Mouse (Mus musculus): ENCODE measurements around the gene Ccdc34. TPM values are rescaled to one million over a fixed set of nuclear protein-coding genes. Genes with fewer than 3 reads are reported as not detected.

Gene Ccdc34
- polyA plus RNA-seq, 1 experiment from 2014 or later = 36.8 TPM

DNA sequence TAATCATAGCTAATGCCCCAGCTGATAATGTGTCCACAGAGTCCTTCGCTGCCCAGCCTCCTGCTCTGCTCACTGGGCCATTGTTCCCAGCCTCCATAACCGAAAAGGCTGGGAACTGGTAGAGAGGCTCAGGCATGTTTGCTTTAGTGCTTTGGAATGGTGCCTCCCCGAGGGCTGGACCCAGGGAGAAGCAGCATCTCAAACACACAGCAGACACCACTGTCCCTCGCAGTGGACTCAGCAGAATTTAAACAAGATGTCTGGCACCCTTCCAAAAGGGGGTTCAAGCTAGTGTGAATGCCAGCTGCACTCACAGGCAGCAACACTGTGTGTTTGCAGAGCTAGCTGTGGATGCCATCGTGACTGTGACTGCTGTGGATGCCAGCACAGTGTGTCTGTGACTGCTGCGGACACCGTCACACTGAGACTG is 156.2 kb downstream of the Ccdc34 start:
- WGBS = 23% methylated on average over 7 of the region's 7 CpGs
- no peaks in the 10 kb centered on the region for H3K27me3 ChIP-seq
- no peak overlapping the region for H3K4me2 ChIP-seq (replicated peaks)
- H3K9me3 ChIP-seq = no peaks in the 10 kb centered on the region
- H3K4me1 ChIP-seq = peaks cover 15% of the 10 kb centered on the region
- no peak overlapping the region for H3K9ac ChIP-seq (replicated peaks)
- peak overlapping the region; percentile 20; the same call in 1 of the 2 replicates for H3K27ac ChIP-seq (replicated peaks)
- ATAC-seq (replicated peaks) = peak; percentile 80
- H3K4me3 ChIP-seq = no peak overlapping the region
- no peaks in the 10 kb centered on the region for H3K36me3 ChIP-seq

DNA sequence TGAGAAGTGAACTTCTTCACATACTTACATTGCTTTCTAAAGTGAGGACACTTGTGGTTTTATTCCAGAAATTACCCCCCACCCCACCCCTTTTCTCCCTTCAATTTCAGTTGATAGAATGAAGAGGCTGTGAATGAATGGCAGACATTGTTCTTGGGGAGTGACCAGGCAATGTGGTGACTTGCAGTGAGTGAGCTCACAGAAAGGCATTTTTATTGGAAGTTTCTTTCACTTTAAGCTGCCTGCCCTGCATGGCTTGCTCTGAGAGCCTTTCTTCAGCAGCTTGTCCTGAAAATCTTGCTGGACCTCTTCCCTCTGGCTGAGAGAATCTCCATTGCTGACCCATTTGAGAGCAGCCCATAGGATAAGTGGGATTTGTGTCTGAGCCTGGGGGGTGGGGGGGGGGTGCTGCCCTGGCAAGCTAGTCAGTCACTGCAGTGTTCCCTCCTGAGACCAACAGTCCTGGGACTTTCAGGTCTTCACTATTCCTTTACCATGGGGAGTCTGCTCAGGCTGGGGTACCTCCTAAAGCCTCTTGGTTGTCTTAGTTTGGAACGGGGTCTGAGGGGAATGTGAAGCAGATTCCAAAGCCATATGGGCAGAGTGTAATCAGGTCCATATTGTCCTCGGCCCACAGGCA is 159.3 kb downstream of the Ccdc34 start:
- no peak overlapping the region for H3K27ac ChIP-seq (replicated peaks)

DNA sequence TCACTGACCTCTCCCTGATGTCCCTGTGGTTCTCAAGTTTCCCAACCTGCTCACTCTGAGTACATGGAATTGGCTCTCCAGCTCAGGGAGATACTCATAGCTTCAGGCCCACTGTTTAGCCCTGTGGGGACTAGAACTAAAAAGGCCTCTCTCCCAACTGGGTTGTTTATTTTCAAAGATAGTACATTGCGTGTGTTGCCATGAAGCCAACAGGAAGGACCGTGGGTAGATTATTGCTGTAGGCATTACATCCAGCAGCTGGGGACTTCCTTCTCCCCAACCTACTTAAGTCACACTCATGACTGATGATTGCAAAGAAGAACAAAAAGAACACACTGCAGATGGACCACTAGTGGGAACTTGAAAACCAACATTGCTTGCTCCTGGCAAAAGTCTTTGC is 159.8 kb downstream of the Ccdc34 start:
- H3K36me3 ChIP-seq = no peaks in the 10 kb centered on the region
- 82% methylated on average over 2 of the region's 2 CpGs for WGBS
- H3K9me3 ChIP-seq = no peaks in the 10 kb centered on the region
- H3K27ac ChIP-seq (replicated peaks) = no peak overlapping the region
- no peak overlapping the region for H3K9ac ChIP-seq (replicated peaks)
- no peak overlapping the region for H3K4me3 ChIP-seq
- no peak overlapping the region for H3K4me2 ChIP-seq (replicated peaks)
- H3K27me3 ChIP-seq = no peaks in the 10 kb centered on the region
- peaks cover 26% of the 10 kb centered on the region for H3K4me1 ChIP-seq
- ATAC-seq (replicated peaks) = no peak

More for the DNA sequence above, 159.3 kb downstream of the Ccdc34 start:
- Histone ChIP-seq H3K4me1 (peaks cover 21% of the 10 kb centered on the region), H3K4me3 (no peak overlapping the region), H3K36me3 (no peaks in the 10 kb centered on the region), H3K27me3 (no peaks in the 10 kb centered on the region), H3K9ac (replicated peaks) (no peak overlapping the region), H3K4me2 (replicated peaks) (no peak overlapping the region), H3K9me3 (no peaks in the 10 kb centered on the region)
- 56% methylated on average over 2 of the region's 2 CpGs for WGBS
- no peak for ATAC-seq (replicated peaks)

DNA sequence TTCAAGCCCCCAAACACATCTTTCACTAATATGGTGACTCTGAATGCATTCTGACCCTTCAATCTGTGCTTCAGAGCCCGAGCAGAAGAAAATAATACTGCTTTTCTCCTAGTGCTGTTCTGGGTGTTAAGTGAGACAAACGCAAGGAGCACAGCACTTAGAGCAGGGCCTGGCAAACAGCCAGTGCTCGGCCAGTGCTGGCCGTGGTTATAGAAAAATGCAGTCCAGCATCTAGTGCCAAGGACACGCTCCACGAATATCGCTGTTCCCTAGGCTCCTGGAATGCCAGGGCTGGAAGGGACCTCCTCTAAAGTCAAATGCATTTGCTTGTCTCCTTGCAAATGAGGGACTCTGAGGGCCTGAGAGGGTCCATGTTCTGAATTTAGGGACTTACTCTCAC is 160.3 kb downstream of the Ccdc34 start:
- Histone ChIP-seq H3K9me3 (no peaks in the 10 kb centered on the region), H3K4me3 (no peak overlapping the region), H3K36me3 (no peaks in the 10 kb centered on the region), H3K4me2 (replicated peaks) (no peak overlapping the region), H3K27ac (replicated peaks) (no peak overlapping the region), H3K4me1 (peaks cover 30% of the 10 kb centered on the region), H3K27me3 (no peaks in the 10 kb centered on the region), H3K9ac (replicated peaks) (no peak overlapping the region)
- ATAC-seq (replicated peaks) = no peak; the same call in 1 of the 2 replicates
- 22% methylated on average over 7 of the region's 7 CpGs for WGBS

DNA sequence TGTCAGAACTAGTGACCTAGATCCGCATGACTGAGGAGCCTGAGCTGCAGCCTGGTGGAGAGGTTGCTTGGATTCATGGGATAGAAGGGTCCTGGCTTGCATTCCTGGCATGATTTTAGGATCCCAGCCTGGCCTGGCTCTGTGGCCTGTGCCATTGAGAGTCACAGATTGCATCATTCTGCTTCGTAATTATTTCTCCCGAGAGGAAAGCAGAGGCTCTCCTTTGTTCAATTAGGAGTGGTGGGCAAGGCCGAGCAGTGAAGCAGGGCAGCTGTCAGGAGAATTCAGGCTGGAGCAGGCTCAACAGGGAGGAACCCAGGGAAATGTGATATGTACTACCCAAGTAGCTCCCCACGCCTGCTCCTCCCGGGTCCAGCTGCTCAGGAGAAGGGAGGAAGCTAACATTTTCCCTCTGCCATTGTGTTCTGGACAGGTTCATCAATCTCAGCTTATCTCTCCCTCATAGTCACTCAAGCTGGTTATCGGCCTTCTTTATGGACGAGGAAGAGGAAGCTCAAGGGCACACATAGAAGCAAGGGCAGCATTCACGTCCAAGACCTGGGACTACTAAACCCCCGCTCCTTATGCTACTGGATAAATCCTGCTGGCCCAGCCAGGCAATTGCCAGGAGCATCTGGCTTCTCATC is 162.2 kb downstream of the Ccdc34 start:
- no peak overlapping the region for H3K9ac ChIP-seq (replicated peaks)
- H3K27ac ChIP-seq (replicated peaks) = 0 out of 2 replicates have a peak overlapping the region, but pooled peaks have one; percentile 0
- peak; percentile 59 for ATAC-seq (replicated peaks)
- H3K4me3 ChIP-seq = no peak overlapping the region
- WGBS = 37% methylated on average over 10 of the region's 10 CpGs
- H3K4me2 ChIP-seq (replicated peaks) = no peak overlapping the region
- H3K27me3 ChIP-seq = no peaks in the 10 kb centered on the region
- H3K4me1 ChIP-seq = peaks cover 23% of the 10 kb centered on the region
- no peaks in the 10 kb centered on the region for H3K9me3 ChIP-seq
- no peaks in the 10 kb centered on the region for H3K36me3 ChIP-seq

DNA sequence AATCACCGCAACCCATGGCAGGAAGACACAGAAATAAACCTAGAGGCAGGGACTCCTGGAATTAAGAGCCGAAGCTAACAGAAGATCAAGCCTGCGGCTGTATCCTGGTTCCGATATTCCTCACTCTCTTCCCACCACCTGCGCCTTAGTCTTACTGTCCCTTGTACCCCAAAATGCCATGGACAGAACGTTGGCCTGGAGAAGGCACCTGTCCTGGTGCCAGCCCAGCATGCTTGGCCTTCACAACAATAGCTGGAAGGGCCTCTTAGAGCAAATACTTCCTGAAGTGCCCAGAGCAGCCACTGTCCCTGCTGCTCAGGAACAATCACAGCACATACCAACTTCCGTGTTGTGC is 162.7 kb downstream of the Ccdc34 start:
- Histone ChIP-seq H3K9ac (replicated peaks) (no peak overlapping the region), H3K4me2 (replicated peaks) (no peak overlapping the region), H3K27ac (replicated peaks) (0 out of 2 replicates have a peak overlapping the region, but pooled peaks have one; percentile 0), H3K4me3 (no peak overlapping the region), H3K9me3 (no peaks in the 10 kb centered on the region), H3K4me1 (peaks cover 23% of the 10 kb centered on the region), H3K36me3 (no peaks in the 10 kb centered on the region), H3K27me3 (no peaks in the 10 kb centered on the region)
- 84% methylated on average over 7 of the region's 7 CpGs for WGBS
- 0 out of 2 replicates have a peak, but pooled peaks have one; percentile 2 for ATAC-seq (replicated peaks)

DNA sequence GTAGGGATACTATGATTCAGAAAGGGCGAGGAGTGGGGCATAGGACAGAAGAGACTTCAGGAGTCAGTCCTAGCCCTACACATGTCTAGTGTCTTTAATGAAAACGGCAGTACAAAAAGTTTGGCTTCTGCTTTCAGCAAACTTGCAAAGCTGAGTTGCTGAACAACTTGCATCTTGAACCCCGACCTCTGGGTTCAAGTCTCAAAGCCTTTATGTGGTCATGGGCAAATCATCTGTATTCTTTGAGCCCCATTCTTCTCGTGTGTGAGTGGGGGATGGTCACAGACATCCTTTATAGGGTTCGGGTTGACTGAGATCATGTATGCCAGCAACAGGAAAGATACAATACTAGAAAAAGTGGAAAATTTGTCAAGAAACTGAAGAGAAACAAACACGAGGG is 164.0 kb downstream of the Ccdc34 start:
- Histone ChIP-seq H3K27me3 (no peaks in the 10 kb centered on the region), H3K27ac (replicated peaks) (no peak overlapping the region), H3K4me3 (no peak overlapping the region), H3K4me2 (replicated peaks) (no peak overlapping the region), H3K9ac (replicated peaks) (no peak overlapping the region), H3K9me3 (no peaks in the 10 kb centered on the region), H3K4me1 (peaks cover 23% of the 10 kb centered on the region), H3K36me3 (no peaks in the 10 kb centered on the region)
- no peak for ATAC-seq (replicated peaks)
- WGBS = 73% methylated on average over 6 of the region's 6 CpGs

DNA sequence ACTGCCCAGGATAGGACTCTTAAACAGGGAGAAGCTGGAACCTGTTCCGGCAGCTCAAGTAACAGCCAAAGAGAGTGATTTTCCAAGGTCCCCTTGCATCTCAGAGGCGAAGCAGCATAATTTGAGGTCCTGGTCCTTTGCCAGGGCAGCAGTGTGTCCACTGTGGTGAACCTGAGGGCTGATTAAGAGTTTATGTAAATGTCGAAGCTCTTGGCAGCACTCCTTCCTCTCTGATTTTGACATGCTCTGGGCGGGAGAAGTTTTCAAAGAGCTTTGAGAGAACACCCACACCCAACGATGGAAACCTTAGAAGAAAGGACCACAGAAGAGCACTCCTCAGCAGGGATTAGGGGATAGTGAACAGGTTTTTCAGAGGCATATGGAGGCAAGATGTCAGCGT is 164.6 kb downstream of the Ccdc34 start:
- H3K27me3 ChIP-seq = no peaks in the 10 kb centered on the region
- H3K27ac ChIP-seq (replicated peaks) = no peak overlapping the region
- H3K4me3 ChIP-seq = no peak overlapping the region
- H3K9me3 ChIP-seq = no peaks in the 10 kb centered on the region
- H3K9ac ChIP-seq (replicated peaks) = no peak overlapping the region
- H3K4me1 ChIP-seq = peaks cover 23% of the 10 kb centered on the region
- H3K36me3 ChIP-seq = no peaks in the 10 kb centered on the region
- no peak overlapping the region for H3K4me2 ChIP-seq (replicated peaks)
- 34% methylated on average over 6 of the region's 6 CpGs for WGBS
- ATAC-seq (replicated peaks) = peak; percentile 39

DNA sequence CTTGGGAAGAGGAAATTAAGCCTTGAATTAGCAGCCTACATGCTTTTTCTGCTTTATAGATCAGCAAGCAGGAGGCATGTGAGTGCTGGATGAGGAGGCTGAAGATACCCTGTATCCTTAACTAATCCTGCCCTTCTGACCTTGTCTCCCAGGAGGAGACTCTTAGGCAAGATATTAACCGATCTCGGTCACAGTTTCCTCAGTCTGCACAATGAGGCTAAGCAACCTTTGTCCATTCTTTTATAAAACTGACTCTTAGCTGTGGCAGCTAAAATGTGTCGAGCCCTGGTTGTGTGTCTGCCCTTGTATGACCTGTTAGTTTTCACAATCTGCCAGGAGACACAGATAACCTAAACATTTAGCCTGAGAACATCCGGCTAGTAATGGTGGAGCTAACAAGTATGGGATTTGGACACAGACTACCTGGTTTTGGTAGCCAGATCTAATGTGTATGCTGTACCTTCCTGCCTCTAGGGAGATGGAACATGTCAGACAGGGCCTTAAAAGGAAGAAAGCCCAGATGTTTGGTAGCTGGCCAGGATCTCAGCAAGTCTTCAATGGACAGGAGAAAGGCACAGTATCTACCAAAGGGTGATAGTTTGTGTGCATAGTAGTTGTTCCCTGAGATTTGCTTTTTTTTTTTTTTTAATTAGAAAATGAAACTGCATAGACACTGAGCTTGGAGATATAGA is 165.3 kb downstream of the Ccdc34 start:
- no peaks in the 10 kb centered on the region for H3K9me3 ChIP-seq
- H3K9ac ChIP-seq (replicated peaks) = no peak overlapping the region
- H3K36me3 ChIP-seq = no peaks in the 10 kb centered on the region
- H3K4me2 ChIP-seq (replicated peaks) = no peak overlapping the region
- 78% methylated on average over 4 of the region's 4 CpGs for WGBS
- no peak for ATAC-seq (replicated peaks)
- H3K27me3 ChIP-seq = no peaks in the 10 kb centered on the region
- no peak overlapping the region for H3K27ac ChIP-seq (replicated peaks)
- H3K4me3 ChIP-seq = no peak overlapping the region
- H3K4me1 ChIP-seq = peaks cover 17% of the 10 kb centered on the region

DNA sequence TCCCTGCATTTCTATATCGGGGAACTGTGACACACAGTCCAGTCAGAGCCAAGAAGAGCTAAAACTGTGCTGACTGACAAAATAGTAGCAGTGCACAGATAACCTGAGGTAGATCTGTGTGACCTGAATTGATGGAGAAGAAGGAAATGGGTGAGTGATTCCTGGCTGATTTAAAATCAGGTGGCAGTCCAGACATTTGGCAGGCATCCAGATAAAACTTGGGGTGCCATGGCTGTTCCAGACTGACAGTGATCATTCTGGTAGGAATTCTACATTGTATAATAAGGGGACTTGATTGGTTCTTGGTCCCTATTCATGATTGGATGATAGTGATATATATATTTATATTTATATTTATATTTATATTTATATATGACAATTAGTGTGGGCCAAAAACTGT is 166.5 kb downstream of the Ccdc34 start:
- 97% methylated on average over 1 of the region's 1 CpGs for WGBS
- Histone ChIP-seq H3K4me3 (no peak overlapping the region), H3K4me2 (replicated peaks) (no peak overlapping the region), H3K36me3 (no peaks in the 10 kb centered on the region), H3K9me3 (no peaks in the 10 kb centered on the region), H3K27me3 (no peaks in the 10 kb centered on the region), H3K27ac (replicated peaks) (no peak overlapping the region), H3K9ac (replicated peaks) (no peak overlapping the region), H3K4me1 (peaks cover 14% of the 10 kb centered on the region)
- no peak for ATAC-seq (replicated peaks)

DNA sequence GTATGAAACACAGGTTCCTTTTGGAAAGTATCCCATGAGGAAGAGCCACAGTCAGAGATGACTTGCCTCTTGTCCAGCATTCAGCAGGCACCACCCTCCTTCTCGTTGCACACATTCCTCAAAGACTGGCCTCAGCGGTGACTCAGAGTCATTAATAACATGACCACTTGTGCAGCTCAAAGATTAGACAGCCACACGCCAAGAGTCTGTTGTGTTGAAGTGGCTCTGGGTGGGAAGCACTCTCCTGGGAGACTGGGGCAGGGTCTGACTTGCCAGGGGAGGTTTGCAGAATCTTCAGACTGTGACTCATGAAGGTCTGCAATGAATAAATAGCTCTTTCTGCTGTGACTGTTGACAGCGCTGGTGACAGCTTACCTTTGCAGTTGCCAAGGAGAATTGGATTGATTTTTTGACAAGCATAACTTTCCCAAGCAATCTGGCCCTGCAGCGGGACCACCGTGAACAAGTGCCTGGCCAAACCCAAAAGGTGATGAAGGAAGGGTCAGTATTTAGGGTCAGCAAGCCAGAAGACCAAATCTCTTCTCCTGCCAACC is 168.9 kb downstream of the Ccdc34 start:
- no peak overlapping the region for H3K4me2 ChIP-seq (replicated peaks)
- no peak overlapping the region for H3K4me3 ChIP-seq
- no peak overlapping the region for H3K27ac ChIP-seq (replicated peaks)
- no peak overlapping the region for H3K9ac ChIP-seq (replicated peaks)
- no peak for ATAC-seq (replicated peaks)
- H3K4me1 ChIP-seq = peaks cover 8% of the 10 kb centered on the region; the same call in 1 of the 2 replicates
- H3K9me3 ChIP-seq = no peaks in the 10 kb centered on the region
- WGBS = 71% methylated on average over 6 of the region's 6 CpGs
- H3K36me3 ChIP-seq = no peaks in the 10 kb centered on the region
- no peaks in the 10 kb centered on the region for H3K27me3 ChIP-seq

DNA sequence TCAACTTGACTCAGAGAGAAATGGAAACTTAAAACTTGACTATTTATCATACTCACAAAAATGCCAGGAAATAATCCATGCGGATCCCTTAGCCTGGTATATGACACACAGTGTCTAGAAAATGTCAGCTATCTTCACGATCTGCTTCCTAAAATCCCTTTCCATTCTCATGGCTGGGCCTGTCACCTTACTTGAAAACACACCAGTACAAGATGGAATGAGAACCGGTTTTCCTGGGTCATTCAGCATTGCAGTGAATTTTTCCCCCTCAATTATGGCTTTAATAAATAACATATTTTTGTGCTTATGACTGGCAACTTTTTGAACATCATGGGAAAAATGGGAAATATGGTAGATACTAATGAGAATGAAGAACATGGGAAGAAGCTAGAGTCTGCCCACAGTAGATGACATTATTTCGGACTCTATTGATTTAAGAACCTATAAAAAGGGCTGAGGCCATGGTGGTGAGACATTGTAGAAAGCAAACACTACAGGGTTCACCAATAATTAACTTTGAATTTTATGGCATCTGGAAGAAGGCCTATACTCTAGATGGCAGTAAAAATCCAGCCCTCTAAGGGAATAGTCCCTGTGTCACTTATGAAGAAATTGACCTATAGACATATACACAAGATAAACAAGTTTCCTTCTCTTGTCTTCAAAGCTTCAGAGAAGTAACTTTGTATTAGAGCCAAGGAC is 171.2 kb downstream of the Ccdc34 start:
- H3K4me1 ChIP-seq = peaks cover 11% of the 10 kb centered on the region
- no peak overlapping the region for H3K4me2 ChIP-seq (replicated peaks)
- no peaks in the 10 kb centered on the region for H3K27me3 ChIP-seq
- no peak overlapping the region for H3K4me3 ChIP-seq
- no peak for ATAC-seq (replicated peaks)
- WGBS = 90% methylated on average over 4 of the region's 4 CpGs
- H3K36me3 ChIP-seq = no peaks in the 10 kb centered on the region
- no peak overlapping the region for H3K27ac ChIP-seq (replicated peaks)
- H3K9ac ChIP-seq (replicated peaks) = no peak overlapping the region
- H3K9me3 ChIP-seq = no peaks in the 10 kb centered on the region

Data from forebrain, embryonic 15.5 days (tissue).